Mouse (Mus musculus): ENCODE data around the gene Tex21. TPM values are rescaled to one million over a fixed set of nuclear protein-coding genes. Genes with fewer than 3 reads are reported as not detected.
"Not testable (repeated sequence)": the region's sequence is repeated elsewhere in the genome, so short reads cannot be mapped to it uniquely, and the experiment has no call there.

Tex21 gene
- total RNA-seq, 2 experiments from 2014 or later = not detected

- intact Hi-C loops (cut with DNase I); DNase-seq (ENCODE audit: low spot score in 2 of 2): not testable (repeated sequence)
These were observed 94.2 kb downstream of the Tex21 start for GRCm38 (mm10) chr12:76152389-76152788.

Other genes with a start within 250 kb of the Tex21 start
- under 1 TPM; 0.21 to 0.23 TPM for gene Esr2, start 69.5 kb downstream of the Tex21 start, total RNA-seq (2021)
- 10 to 100 TPM; 34.4 to 36.1 TPM for gene Mthfd1, start 8.6 kb upstream of the Tex21 start, total RNA-seq (2021)
- 100 to 1,000 TPM in 1 of 2 experiments, 10 to 100 TPM in 1; 95.4 to 108 TPM for gene Akap5, start 78.1 kb upstream of the Tex21 start, total RNA-seq (2021)
- 10 to 100 TPM; 19.4 to 20.5 TPM for gene Zbtb25, start 122.9 kb upstream of the Tex21 start, total RNA-seq (2021)
- gene Zbtb1, start 123.5 kb upstream of the Tex21 start, total RNA-seq (2021) = 1 to 10 TPM; 5.3 to 5.4 TPM
- gene Hspa2, start 157.4 kb upstream of the Tex21 start, total RNA-seq (2021) = 10 to 100 TPM; 61.3 to 67.4 TPM
- gene Ppp1r36, start 170.8 kb upstream of the Tex21 start, total RNA-seq (2021) = 1 to 10 TPM in 1 of 2 experiments, under 1 TPM in 1; 0.39 to 1.3 TPM

Measured in left cerebral cortex, postnatal 25 days (tissue).